Mouse (Mus musculus) thymus, adult 2 months (tissue): ENCODE measurements around the gene 2900026A02Rik.

Experiments
- CTCF ChIP-seq: fragments of 200-500 bp; IDR thresholded peaks from 2 replicates; pipeline ENCODE4 v1.5.1; 2012; ENCODE audit warnings: mild to moderate bottlenecking, control low read depth, low read length, moderate library complexity, borderline replicate concordance; ENCODE audit not compliant: control insufficient read depth, poor library complexity, insufficient read depth; ENCODE audit errors: extremely low read depth
- POLR2A ChIP-seq: fragments of 200-500 bp; IDR thresholded peaks from 2 replicates; pipeline ENCODE4 v1.6.1; 2012; ENCODE audit warnings: mild to moderate bottlenecking, low read length, control low read depth, moderate library complexity; ENCODE audit not compliant: control insufficient read depth, poor library complexity, insufficient read depth; ENCODE audit errors: extremely low read depth

DNA sequence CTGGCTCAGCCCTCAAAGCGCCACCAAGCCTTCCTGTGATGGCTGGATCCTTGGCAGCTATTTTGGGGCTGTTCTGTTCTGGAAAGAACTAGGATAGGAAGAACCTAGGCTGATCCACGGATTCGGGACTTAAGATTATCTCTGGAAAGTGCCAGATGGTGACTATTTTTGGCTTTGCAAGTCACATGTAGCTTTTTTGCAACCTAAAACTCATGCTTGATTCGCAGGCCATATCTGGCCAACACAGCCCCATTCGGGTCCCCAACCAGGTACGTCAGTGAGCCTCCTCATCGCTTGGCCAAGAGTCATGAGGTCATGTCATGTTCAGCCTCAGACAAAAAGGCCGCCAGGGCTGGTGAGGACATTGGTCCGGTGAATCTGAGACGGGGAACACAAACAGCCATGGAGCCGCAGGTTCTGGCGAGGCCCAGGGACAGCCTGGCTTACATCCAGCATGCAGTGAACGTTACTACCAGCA lies 73.0 kb downstream of the 2900026A02Rik start:
- TF ChIP-seq CTCF: no peak
- TF ChIP-seq POLR2A: no peak
